ENCODE assay signal across 32 mouse cellular contexts in genomic region chr17:43485982-43486381, GRCm38 (mm10). TPM values are rescaled to one million over a fixed set of nuclear protein-coding genes. Genes with fewer than 3 reads are reported as not detected.
DNase-seq lines count a peak whose midpoint lies in the region; ATAC-seq and TF ChIP-seq lines count a peak whose summit lies in the region.
"Had no signal": no experiment of that assay in that cellular context is flagged by ENCODE, and none has a peak within 500 bp of the region (broad histone marks: within the 10 kb centered on the region; RNA-seq: fewer than 3 reads in every experiment).

No protein-coding gene starts in this region.

- no peak overlapping the region for H3K4me2 ChIP-seq in kidney, embryonic 15.5 days
- no peak overlapping the region for H3K4me2 ChIP-seq in kidney, embryonic 14.5 days (replicated peaks; ENCODE audit: low read depth, low read length)
- H3K4me2 ChIP-seq in intestine, postnatal 0 days (replicated peaks; ENCODE audit: low read depth) = no peak overlapping the region
- H3K4me2 ChIP-seq: forebrain, embryonic 13.5 days; heart, embryonic 11.5 days; hindbrain, embryonic 13.5 days had no signal

- H3K4me3 ChIP-seq in kidney, adult 2 months (ENCODE audit: insufficient read depth, low read depth, low read length) = no peak overlapping the region
- no peak overlapping the region for H3K4me3 ChIP-seq in kidney, embryonic 15.5 days (replicated peaks)
- no peak overlapping the region for H3K4me3 ChIP-seq in kidney, embryonic 14.5 days (ENCODE audit: low read length)
- H3K4me3 ChIP-seq in intestine, postnatal 0 days (ENCODE audit: low read depth, low read length) = no peak overlapping the region
- H3K4me3 ChIP-seq: forebrain, embryonic 10.5 days; forebrain, embryonic 13.5 days; hindbrain, embryonic 10.5 days; hindbrain, embryonic 13.5 days had no signal

- H3K4me1 ChIP-seq in kidney, adult 2 months (ENCODE audit: control insufficient read depth, insufficient read depth, low read length) = peaks cover 11% of the 10 kb centered on the region; the same call in 1 of the 2 replicates
- H3K4me1 ChIP-seq in kidney, embryonic 15.5 days = peaks cover 2% of the 10 kb centered on the region; the same call in 1 of the 2 replicates
- no peaks in the 10 kb centered on the region for H3K4me1 ChIP-seq in kidney, embryonic 14.5 days (ENCODE audit: control insufficient read depth, insufficient read depth, low read length)
- H3K4me1 ChIP-seq in intestine, postnatal 0 days (replicated peaks; ENCODE audit: control insufficient read depth, insufficient read depth, low read length) = 0 out of 2 replicates have a peak, but pooled peaks cover 8% of the 10 kb centered on the region
- H3K4me1 ChIP-seq: forebrain, embryonic 10.5 days; forebrain, embryonic 13.5 days; hindbrain, embryonic 10.5 days; hindbrain, embryonic 13.5 days had no signal

- no peaks in the 10 kb centered on the region for H3K9me3 ChIP-seq in kidney, embryonic 15.5 days (replicated peaks)
- H3K9me3 ChIP-seq in kidney, embryonic 14.5 days (ENCODE audit: control insufficient read depth, low read length) = no peaks in the 10 kb centered on the region
- H3K9me3 ChIP-seq in intestine, postnatal 0 days (ENCODE audit: control insufficient read depth) = no peaks in the 10 kb centered on the region
- H3K9me3 ChIP-seq: forebrain, embryonic 10.5 days; forebrain, embryonic 13.5 days; hindbrain, embryonic 10.5 days; hindbrain, embryonic 13.5 days had no signal

- no peak overlapping the region for H3K9ac ChIP-seq in kidney, embryonic 15.5 days
- H3K9ac ChIP-seq in kidney, embryonic 14.5 days (ENCODE audit: low read depth, low read length) = no peak overlapping the region
- no peak overlapping the region for H3K9ac ChIP-seq in intestine, postnatal 0 days (ENCODE audit: low read depth, low read length)
- H3K9ac ChIP-seq: forebrain, embryonic 13.5 days; hindbrain, embryonic 13.5 days had no signal

- no peaks in the 10 kb centered on the region for H3K27me3 ChIP-seq in kidney, adult 2 months (replicated peaks; ENCODE audit: control insufficient read depth, insufficient read depth, low read length)
- no peaks in the 10 kb centered on the region for H3K27me3 ChIP-seq in kidney, embryonic 15.5 days
- H3K27me3 ChIP-seq in kidney, embryonic 14.5 days (ENCODE audit: control insufficient read depth, insufficient read depth, low read length) = no peaks in the 10 kb centered on the region
- H3K27me3 ChIP-seq in intestine, postnatal 0 days (replicated peaks; ENCODE audit: control insufficient read depth, insufficient read depth, low read length) = no peaks in the 10 kb centered on the region
- H3K27me3 ChIP-seq: forebrain, embryonic 13.5 days; hindbrain, embryonic 13.5 days had no signal

- TF ChIP-seq CTCF in kidney, adult 2 months (conservative IDR thresholded peaks at IDR 0.05; ENCODE audit: insufficient read depth, insufficient read length, low read depth, low read length) = no peak
- no peak for TF ChIP-seq CTCF in intestine, postnatal 0 days (IDR thresholded peaks at IDR 0.05; ENCODE audit: low read depth)

- WGBS in kidney, adult 2 months = 44% methylated on average over 3 of the region's 3 CpGs
- WGBS in kidney, embryonic 15.5 days = 76% methylated on average over 3 of the region's 3 CpGs
- 83% methylated on average over 3 of the region's 3 CpGs for whole genome bisulfite sequencing in kidney, embryonic 14.5 days
- 70% methylated on average over 3 of the region's 3 CpGs for WGBS in intestine, postnatal 0 days

- H3K27ac ChIP-seq in kidney, adult 2 months (ENCODE audit: insufficient read depth, low read depth, low read length) = peak overlapping the region; percentile 51; the same call in 1 of the 2 replicates
- H3K27ac ChIP-seq in kidney, embryonic 15.5 days = 0 out of 2 replicates have a peak overlapping the region, but pooled peaks have one; percentile 62
- no peak overlapping the region for H3K27ac ChIP-seq in kidney, embryonic 14.5 days (ENCODE audit: low read depth, low read length)
- H3K27ac ChIP-seq in intestine, postnatal 0 days (ENCODE audit: low read depth, low read length) = no peak overlapping the region
- H3K27ac ChIP-seq: forebrain, embryonic 10.5 days; forebrain, embryonic 13.5 days; hindbrain, embryonic 10.5 days; hindbrain, embryonic 13.5 days had no signal

- peak; percentile 61 for DNase-seq in kidney, adult 2 months
- no peak for DNase-seq in kidney, postnatal 4 days
- DNase-seq: adrenal gland, adult 8-10 months; adrenal gland, postnatal 25 days; cerebellum, adult 18-20 months; cerebellum, adult 9-10 months; cerebellum, postnatal 14 days; gastrocnemius, postnatal 10 days; gastrocnemius, postnatal 36 days had no signal

- H3K36me3 ChIP-seq in kidney, adult 2 months (ENCODE audit: control insufficient read depth, insufficient read depth, low read length) = peaks cover 7% of the 10 kb centered on the region; the same call in 1 of the 2 replicates
- H3K36me3 ChIP-seq in kidney, embryonic 15.5 days = no peaks in the 10 kb centered on the region
- no peaks in the 10 kb centered on the region for H3K36me3 ChIP-seq in kidney, embryonic 14.5 days (ENCODE audit: control insufficient read depth, insufficient read depth, low read length)
- H3K36me3 ChIP-seq in intestine, postnatal 0 days (ENCODE audit: control insufficient read depth, insufficient read depth) = peaks cover 6% of the 10 kb centered on the region; the same call in 1 of the 2 replicates
- H3K36me3 ChIP-seq: forebrain, embryonic 10.5 days; hindbrain, embryonic 10.5 days; hindbrain, embryonic 13.5 days had no signal

- ATAC-seq in kidney, embryonic 15.5 days (replicated peaks; ENCODE audit: low FRiP score) = 0 out of 2 replicates have a peak, but pooled peaks have one; percentile 56
- no peak for ATAC-seq in kidney, embryonic 14.5 days (ENCODE audit: low FRiP score, low TSS enrichment)
- ATAC-seq in intestine, postnatal 0 days = 0 out of 2 replicates have a peak, but pooled peaks have one; percentile 54
- no peak for ATAC-seq in cerebellum, adult (ENCODE audit: insufficient number of reproducible peaks, low FRiP score, low TSS enrichment)
- ATAC-seq in megakaryocyte, adult 5-6 weeks (ENCODE audit: poor library complexity, severe bottlenecking) = no peak
- ATAC-seq: activated CD4-positive, CD25-positive, alpha-beta regulatory T cell, adult 4 months; CD4-positive, CD25-positive, alpha-beta regulatory T cell, adult 4 months; forebrain, embryonic 13.5 days; forebrain, embryonic 16.5 days; hindbrain, embryonic 16.5 days had no signal

- no peak for TF ChIP-seq POLR2A in kidney, adult 2 months (IDR thresholded peaks at IDR 0.05; ENCODE audit: low read depth, low read length)

RNA-seq across cellular contexts. Expression of gene Mep1a, which starts 16.6 kb away (rescaled TPM):
- polyA plus RNA-seq in kidney, adult 2 months (2012; rRNA removed) = 451 and 624 TPM in 2 replicates
- 37.4 TPM in 2 replicates for polyA plus RNA-seq in kidney, embryonic 15.5 days (2015; fragmentation: Nextera tagmentation; extraction: Ambion mirVana)
- 6.0 and 12.8 TPM in 2 replicates for polyA plus RNA-seq in kidney, embryonic 14.5 days (2014; fragmentation: Nextera tagmentation; extraction: Ambion mirVana)
- 147 and 153 TPM in 2 replicates for polyA plus RNA-seq in intestine, postnatal 0 days (2015; fragmentation: Nextera tagmentation; extraction: Ambion mirVana)
- not detected in 2 replicates for total RNA-seq in megakaryocyte, adult 5-6 weeks (2015)
- total RNA-seq in megakaryocyte, adult 5-6 weeks (2017) = not detected in 2 replicates
- total RNA-seq: adrenal gland, adult 8-10 months; adrenal gland, postnatal 25 days; gastrocnemius, postnatal 10 days; gastrocnemius, postnatal 36 days; granulocyte monocyte progenitor cell, adult 5-6 weeks; heart, adult 8-10 months; heart, postnatal 25 days; MEL had no signal
- polyA plus RNA-seq: activated CD4-positive, CD25-positive, alpha-beta regulatory T cell, adult 4 months; C2C12; CD4-positive, CD25-positive, alpha-beta regulatory T cell, adult 4 months; embryonic facial prominence, embryonic 11.5 days; forebrain, embryonic 10.5 days; forebrain, embryonic 16.5 days; heart, embryonic 11.5 days; heart, embryonic 14.5 days; heart, postnatal 0 days; hindbrain, embryonic 10.5 days; hindbrain, embryonic 13.5 days had no signal

RNA-seq across cellular contexts. Expression of gene Ankrd66, which starts 57.5 kb away (rescaled TPM):
- not detected in 2 replicates for polyA plus RNA-seq in kidney, adult 2 months (2012; rRNA removed)
- polyA plus RNA-seq in kidney, embryonic 15.5 days (2015; fragmentation: Nextera tagmentation; extraction: Ambion mirVana) = 0.17 and 0.47 TPM in 2 replicates
- 0.39 and 0.60 TPM in 2 replicates for polyA plus RNA-seq in kidney, embryonic 14.5 days (2014; fragmentation: Nextera tagmentation; extraction: Ambion mirVana)
- polyA plus RNA-seq in intestine, postnatal 0 days (2015; fragmentation: Nextera tagmentation; extraction: Ambion mirVana) = 0.83 and 0.94 TPM in 2 replicates
- total RNA-seq in megakaryocyte, adult 5-6 weeks (2015) = 0.62 and 1.8 TPM in 2 replicates
- total RNA-seq in megakaryocyte, adult 5-6 weeks (2017) = 0.18 TPM in 1 of 2 replicates, not detected in the other
- total RNA-seq: adrenal gland, postnatal 25 days; gastrocnemius, adult 18-20 months; gastrocnemius, postnatal 10 days; gastrocnemius, postnatal 36 days; granulocyte monocyte progenitor cell, adult 5-6 weeks; heart, adult 8-10 months; heart, postnatal 25 days; MEL had no signal
- polyA plus RNA-seq: activated CD4-positive, CD25-positive, alpha-beta regulatory T cell, adult 4 months; CD4-positive, CD25-positive, alpha-beta regulatory T cell, adult 4 months; heart, embryonic 11.5 days; heart, postnatal 0 days had no signal

Comparison
In these comparisons a context has a peak if more than half of its experiments do, and no peak if none do; other contexts are left out.
1. H3K27ac ChIP-seq: peak in kidney, adult 2 months (single experiment) and kidney, embryonic 15.5 days (single experiment); none in kidney, embryonic 14.5 days (single experiment) and intestine, postnatal 0 days (single experiment).
2. ATAC-seq: peak in kidney, embryonic 15.5 days (single experiment) and intestine, postnatal 0 days (single experiment); none in kidney, embryonic 14.5 days (single experiment), cerebellum, adult (single experiment) and megakaryocyte, adult 5-6 weeks (single experiment).